Mouse (Mus musculus) inflammation-experienced regulatory T-cells (primary cell): ENCODE results near the gene Krtap20-2. TPM values are rescaled to one million over a fixed set of nuclear protein-coding genes. Genes with fewer than 3 reads are reported as not detected.

ENCODE experiments used
- polyA plus RNA-seq, 2 experiments: library from polyadenylated mRNA; unstranded; fragments of 100-300 nt; shearing (Covaris generic); gene quantifications; one replicate each; pipeline ENCODE4 v1.2.1; 2017

Gene Krtap20-2
- not detected for polyA plus RNA-seq

GRCm38 (mm10) chr16:89205561-89205960, at the start of gene Krtap20-2:
Krtap20-2 (plus strand) TSS chr16:89205861.

GRCm38 (mm10) chr16:89157652-89158051, 48.0 kb upstream of the Krtap20-2 start, which contains the start of gene Gm9789:
Gm9789 (plus strand) TSS chr16:89157952.

GRCm38 (mm10) chr16:89169190-89169589, 36.5 kb upstream of the Krtap20-2 start, which contains the start of gene Gm7735:
Gm7735 (plus strand) TSS chr16:89169490.

GRCm38 (mm10) chr16:89174435-89174834, 31.2 kb upstream of the Krtap20-2 start, which contains the start of gene 1110057P08Rik:
1110057P08Rik (plus strand) TSS chr16:89174735.

Other genes with a start within 250 kb of the Krtap20-2 start
- gene Krtap16-3, start 243.0 kb upstream of the Krtap20-2 start, polyA plus RNA-seq: 1 to 10 TPM in 1 of 2 experiments, not detected in 1; 1.1 TPM
- gene Krtap22-2, start 195.1 kb upstream of the Krtap20-2 start, polyA plus RNA-seq: not detected
- not detected for gene Gm10229, start 190.6 kb upstream of the Krtap20-2 start, polyA plus RNA-seq
- not detected for gene Krtap6-1, start 174.2 kb upstream of the Krtap20-2 start, polyA plus RNA-seq
- under 1 TPM in 1 of 2 experiments, not detected in 1; 0.40 TPM for gene Gm10228, start 164.4 kb upstream of the Krtap20-2 start, polyA plus RNA-seq
- gene Krtap6-5, start 158.0 kb upstream of the Krtap20-2 start, polyA plus RNA-seq: not detected
- gene 1110025L11Rik, start 141.9 kb upstream of the Krtap20-2 start, polyA plus RNA-seq: not detected
- gene Krtap6-3, start 121.8 kb upstream of the Krtap20-2 start, polyA plus RNA-seq: not detected
- not detected for gene Gm6358, start 65.0 kb upstream of the Krtap20-2 start, polyA plus RNA-seq
- not detected for gene Gm10061, start 54.8 kb upstream of the Krtap20-2 start, polyA plus RNA-seq
- not detected for gene Gm9789, start 47.9 kb upstream of the Krtap20-2 start, polyA plus RNA-seq
- gene Gm7735, start 36.4 kb upstream of the Krtap20-2 start, polyA plus RNA-seq: not detected
- not detected for gene 1110057P08Rik, start 31.1 kb upstream of the Krtap20-2 start, polyA plus RNA-seq
- gene Krtap21-1, start 198.0 kb downstream of the Krtap20-2 start, polyA plus RNA-seq: under 1 TPM in 1 of 2 experiments, not detected in 1; 0.45 TPM
- gene Krtap6-2, start 214.2 kb downstream of the Krtap20-2 start, polyA plus RNA-seq: not detected